ENCODE assay signal across 11 mouse cellular contexts in genomic region chr1:132786866-132787265, GRCm38 (mm10). TPM values are rescaled to one million over a fixed set of nuclear protein-coding genes. Genes with fewer than 3 reads are reported as not detected.
DNase-seq lines count a peak whose midpoint lies in the region; ATAC-seq lines count a peak whose summit lies in the region.
"Had no signal": no experiment of that assay in that cellular context is flagged by ENCODE, and none has a peak within 500 bp of the region (broad histone marks: within the 10 kb centered on the region; RNA-seq: fewer than 3 reads in every experiment).

No protein-coding gene starts in this region.

- no peak for ATAC-seq in kidney, embryonic 14.5 days (ENCODE audit: low FRiP score, low TSS enrichment)
- no peak for ATAC-seq in granulocyte monocyte progenitor cell, adult 5-6 weeks (replicated peaks; ENCODE audit: poor library complexity, severe bottlenecking)
- ATAC-seq: activated CD4-positive, CD25-positive, alpha-beta regulatory T cell, adult 4 months had no signal

- H3K4me1 ChIP-seq in kidney, embryonic 14.5 days (ENCODE audit: control insufficient read depth, insufficient read depth, low read length): no peaks in the 10 kb centered on the region

- H3K27ac ChIP-seq in kidney, embryonic 14.5 days (ENCODE audit: low read depth, low read length): no peak overlapping the region

- 69% methylated on average over 5 of the region's 5 CpGs for WGBS in kidney, embryonic 14.5 days

- H3K4me3 ChIP-seq in kidney, embryonic 14.5 days (ENCODE audit: low read length): no peak overlapping the region

- no peak overlapping the region for H3K9ac ChIP-seq in kidney, embryonic 14.5 days (ENCODE audit: low read depth, low read length)

- no peaks in the 10 kb centered on the region for H3K27me3 ChIP-seq in kidney, embryonic 14.5 days (ENCODE audit: control insufficient read depth, insufficient read depth, low read length)

- H3K9me3 ChIP-seq in kidney, embryonic 14.5 days (ENCODE audit: control insufficient read depth, low read length): no peaks in the 10 kb centered on the region

- H3K36me3 ChIP-seq in kidney, embryonic 14.5 days (ENCODE audit: control insufficient read depth, insufficient read depth, low read length): no peaks in the 10 kb centered on the region

- H3K4me2 ChIP-seq in kidney, embryonic 14.5 days (replicated peaks; ENCODE audit: low read depth, low read length): no peak overlapping the region

- peak; percentile 54 for DNase-seq in kidney, adult 9 months
- peak; percentile 81 to 91 for DNase-seq in cerebellum, postnatal 14 days
- peak; percentile 34 for DNase-seq in gastrocnemius, postnatal 25 days
- DNase-seq in heart, postnatal 4 days: peak; percentile 91
- DNase-seq in frontal cortex, postnatal 10 days (ENCODE audit: low spot score in 2 of 2): no peak
- no peak for DNase-seq in spleen, postnatal 14 days (ENCODE audit: low spot score in 2 of 2)
- DNase-seq: lung, postnatal 10 days; retina, postnatal 1 day had no signal

RNA-seq across cellular contexts. Expression of gene Nfasc, which starts 45.3 kb away (rescaled TPM):
- 0.43 and 0.76 TPM in 2 replicates for polyA plus RNA-seq in kidney, embryonic 14.5 days (2014; fragmentation: Nextera tagmentation; extraction: Ambion mirVana)
- total RNA-seq in gastrocnemius, postnatal 25 days (2021): under 1 TPM; 0.43 to 0.46 TPM
- total RNA-seq in heart, postnatal 4 days (2021): 1 to 10 TPM; 1.0 to 1.1 TPM
- not detected in 2 replicates for total RNA-seq in granulocyte monocyte progenitor cell, adult 5-6 weeks (2014; fragmentation: Nextera tagmentation)
- total RNA-seq in granulocyte monocyte progenitor cell, adult 5-6 weeks (2017): not detected in 2 replicates
- polyA plus RNA-seq: activated CD4-positive, CD25-positive, alpha-beta regulatory T cell, adult 4 months had no signal

Comparison
In these comparisons a context has a peak if more than half of its experiments do, and no peak if none do; other contexts are left out.
1. DNase-seq: peak in kidney, adult 9 months (single experiment), cerebellum, postnatal 14 days (2 of 2), gastrocnemius, postnatal 25 days (single experiment) and heart, postnatal 4 days (single experiment); none in frontal cortex, postnatal 10 days (0 of 2) and spleen, postnatal 14 days (0 of 2).